Mouse (Mus musculus) B cell, adult 67 days (primary cell): ENCODE data around the gene Tpsg1. TPM values are rescaled to one million over a fixed set of nuclear protein-coding genes. Genes with fewer than 3 reads are reported as not detected.

ENCODE experiments used
- total RNA-seq, 2 experiments: library from RNA; stranded (reverse); gene quantifications; 4 replicates each; pipeline ENCODE4 v1.2.4; 2023

The Tpsg1 gene
- total RNA-seq, result not detected

GRCm38 (mm10) chr17:25368973-25369372 is at the start of gene Tpsg1:
TSS of gene Tpsg1 (plus strand) at chr17:25369273.

GRCm38 (mm10) chr17:25345462-25345861 is 23.6 kb upstream of the Tpsg1 start, which contains the start of gene Tpsab1:
TSS of gene Tpsab1 (minus strand) at chr17:25345562.

DNA sequence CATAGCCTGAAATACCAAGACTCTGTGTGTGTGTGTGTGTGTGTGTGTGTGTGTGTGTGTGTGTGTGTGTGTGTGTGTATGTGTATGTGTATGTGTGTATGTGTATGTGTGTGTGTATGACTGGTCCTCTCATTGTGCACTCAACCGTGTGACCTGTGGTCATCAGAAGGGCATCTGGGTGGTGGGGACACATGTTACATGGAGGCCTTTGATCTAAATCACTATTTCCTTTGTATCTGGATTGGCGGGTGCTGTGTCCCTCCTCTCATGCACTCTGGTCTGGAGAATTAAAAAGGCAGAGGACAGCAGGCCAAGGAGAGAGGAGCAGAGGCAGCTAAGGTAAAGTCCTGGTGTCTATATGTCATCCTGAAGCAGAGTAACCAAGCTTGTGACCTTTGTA is 3.1 kb upstream of the Tpsg1 start, which contains the start of gene Tpsb2:
Tpsb2 (plus strand) TSS at position 301 of the 400 bp plus-strand sequence.

Other genes with a start within 250 kb of the Tpsg1 start
- not detected for gene Ptx4, start 248.5 kb upstream of the Tpsg1 start, total RNA-seq
- gene Clcn7, start 235.9 kb upstream of the Tpsg1 start, total RNA-seq, result 10 to 100 TPM; 39.5 to 41.6 TPM
- under 1 TPM; 0.30 to 0.38 TPM for gene Ccdc154, start 206.8 kb upstream of the Tpsg1 start, total RNA-seq
- gene Gm38655, start 193.8 kb upstream of the Tpsg1 start, total RNA-seq, result not detected
- 10 to 100 TPM; 17.6 to 19.4 TPM for gene BC003965, start 184.7 kb upstream of the Tpsg1 start, total RNA-seq
- gene Unkl, start 180.9 kb upstream of the Tpsg1 start, total RNA-seq, result 10 to 100 TPM; 43.1 to 45.2 TPM
- gene Gnptg, start 129.1 kb upstream of the Tpsg1 start, total RNA-seq, result 10 to 100 TPM; 21.9 to 24.3 TPM
- 10 to 100 TPM; 16.7 to 22.5 TPM for gene Tsr3, start 129.1 kb upstream of the Tpsg1 start, total RNA-seq
- 1 to 10 TPM in 1 of 2 experiments, under 1 TPM in 1; 0.39 to 2.0 TPM for gene Baiap3, start 112.9 kb upstream of the Tpsg1 start, total RNA-seq
- gene Ube2i, start 94.7 kb upstream of the Tpsg1 start, total RNA-seq, result 100 to 1,000 TPM; 445 to 482 TPM
- gene Prss34, start 70.9 kb upstream of the Tpsg1 start, total RNA-seq, result not detected
- not detected for gene Prss28, start 60.6 kb upstream of the Tpsg1 start, total RNA-seq
- gene Prss29, start 50.6 kb upstream of the Tpsg1 start, total RNA-seq, result not detected
- not detected for gene Tpsab1, start 23.7 kb upstream of the Tpsg1 start, total RNA-seq
- gene Tpsb2, start 3.0 kb upstream of the Tpsg1 start, total RNA-seq, result not detected
- gene Cacna1h, start 64.5 kb downstream of the Tpsg1 start, total RNA-seq, result 1 to 10 TPM; 5.6 to 5.7 TPM
- not detected for gene Tekt4, start 85.3 kb downstream of the Tpsg1 start, total RNA-seq
- gene Sstr5, start 128.0 kb downstream of the Tpsg1 start, total RNA-seq, result not detected
- not detected for gene Sox8, start 201.4 kb downstream of the Tpsg1 start, total RNA-seq
- gene Lmf1, start 209.8 kb downstream of the Tpsg1 start, total RNA-seq, result 10 to 100 TPM; 34.5 to 42.6 TPM